Mouse (Mus musculus) midbrain, embryonic 13.5 days (tissue): ENCODE measurements around the gene Fam193a. TPM values are rescaled to one million over a fixed set of nuclear protein-coding genes. Genes with fewer than 3 reads are reported as not detected.
A peak's percentile ranks its signal among the peaks of the same experiment; 100 is the strongest.

Experiments used
- ATAC-seq: fragments of 200-750 bp; cut with Nextera tagmentation; 2 replicates; pipeline ENCODE4 v1.8.0; 2017; ENCODE audit warnings: mild to moderate bottlenecking, moderate TSS enrichment, moderate library complexity
- H3K27ac ChIP-seq: fragments of 300-500 bp; sonication (generic); 2 replicates; pipeline ENCODE4 v1.5.1; 2015; ENCODE audit warnings: inconsistent platforms, mild to moderate bottlenecking, moderate library complexity
- H3K27me3 ChIP-seq: fragments of 300-500 bp; sonication (generic); 2 replicates; pipeline ENCODE4 v1.6.1; 2015; ENCODE audit warnings: mild to moderate bottlenecking, inconsistent platforms
- H3K36me3 ChIP-seq: fragments of 300-500 bp; sonication (generic); 2 replicates; pipeline ENCODE4 v1.6.1; 2015; ENCODE audit warnings: mild to moderate bottlenecking, inconsistent platforms
- H3K4me1 ChIP-seq: fragments of 300-500 bp; sonication (generic); replicated peaks from 2 replicates; pipeline ENCODE4 v1.6.1; 2015; ENCODE audit warnings: inconsistent platforms
- H3K4me2 ChIP-seq: fragments of 300-500 bp; sonication (generic); replicated peaks from 2 replicates; pipeline ENCODE4 v1.6.1; 2015; ENCODE audit warnings: moderate library complexity, mild to moderate bottlenecking, inconsistent platforms
- H3K4me3 ChIP-seq: fragments of 300-500 bp; sonication (generic); replicated peaks from 2 replicates; pipeline ENCODE4 v1.5.1; 2015; ENCODE audit warnings: mild to moderate bottlenecking, inconsistent platforms
- H3K9ac ChIP-seq: fragments of 300-500 bp; sonication (generic); replicated peaks from 2 replicates; pipeline ENCODE4 v1.6.1; 2015; ENCODE audit warnings: mild to moderate bottlenecking, inconsistent platforms
- H3K9me3 ChIP-seq: fragments of 300-500 bp; sonication (generic); 2 replicates; pipeline ENCODE4 v1.6.1; 2016; ENCODE audit warnings: mild to moderate bottlenecking, inconsistent platforms
- WGBS: fragments of 180-500 bp; shearing (Covaris S2); methylation state at CpG from one replicate; pipeline ENCODE4 v1.1.7; 2015; 5-methylcytosine and 5-hydroxymethylcytosine counted together
- polyA plus RNA-seq: library from polyadenylated mRNA; unstranded; fragments of >200 nt; fragmentation: Nextera tagmentation; extraction: Ambion mirVana; gene quantifications from 2 replicates; pipeline ENCODE4 v1.2.1, GENCODE M21; 2015

Fam193a gene
- polyA plus RNA-seq, 1 experiment from 2014 or later: 19.8 TPM

GRCm38 (mm10) chr5:34514218-34514566 is 144.5 kb downstream of the Fam193a start:
- Histone ChIP-seq H3K9ac (peak overlapping the region; percentile 71; the same call in 1 of the 2 replicates), H3K4me2 (peak overlapping the region; percentile 93), H3K4me3 (peak overlapping the region; percentile 56), H3K27ac (no peak overlapping the region), H3K27me3 (peaks cover 14% of the 10 kb centered on the region), H3K9me3 (no peaks in the 10 kb centered on the region), H3K4me1 (peaks cover 12% of the 10 kb centered on the region), H3K36me3 (no peaks in the 10 kb centered on the region)
- no peak for ATAC-seq
- WGBS: 30% methylated on average over 7 of the region's 7 CpGs

DNA sequence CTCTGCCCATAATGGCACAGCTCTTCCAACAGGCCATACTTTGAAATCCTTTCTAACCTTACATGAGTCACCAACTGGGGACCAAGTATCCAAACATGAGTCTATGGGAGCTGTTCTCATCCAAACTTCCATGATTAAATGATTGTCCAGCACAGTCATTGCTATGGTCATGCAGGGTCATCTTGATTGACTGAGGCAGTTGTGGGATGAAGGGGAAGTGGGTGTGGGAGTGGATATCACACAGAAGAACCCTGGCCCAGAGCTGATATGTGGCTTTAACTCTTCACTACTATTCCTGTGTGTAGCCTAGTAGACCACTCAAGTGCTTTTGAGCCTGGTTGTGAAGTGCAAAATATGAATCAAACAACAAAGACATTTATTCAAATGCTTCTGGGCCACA is 145.4 kb downstream of the Fam193a start:
- no peak for ATAC-seq
- Histone ChIP-seq H3K4me2 (no peak overlapping the region), H3K27me3 (peaks cover 14% of the 10 kb centered on the region), H3K9ac (no peak overlapping the region), H3K27ac (no peak overlapping the region), H3K9me3 (no peaks in the 10 kb centered on the region), H3K36me3 (no peaks in the 10 kb centered on the region), H3K4me1 (peaks cover 12% of the 10 kb centered on the region), H3K4me3 (no peak overlapping the region)

DNA sequence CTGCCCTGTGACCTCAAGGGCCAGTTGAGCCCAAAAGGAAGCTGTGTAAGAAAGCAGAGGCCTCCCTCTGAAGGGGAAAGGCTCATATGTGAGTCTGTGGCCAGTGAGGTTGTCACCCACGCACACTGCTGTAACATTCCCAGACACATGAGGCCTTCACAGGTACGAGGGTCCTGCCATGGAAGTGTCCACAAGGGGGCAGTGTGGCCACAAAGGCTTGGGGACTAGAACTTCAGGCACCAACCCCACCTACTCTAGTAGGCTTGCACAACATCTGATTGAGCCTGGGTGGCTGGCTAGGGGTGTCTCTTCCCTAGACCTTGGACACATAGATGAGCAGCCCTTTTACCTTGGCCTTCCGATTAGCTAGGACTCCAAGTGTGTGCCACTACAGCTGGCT is 148.2 kb downstream of the Fam193a start:
- no peaks in the 10 kb centered on the region for H3K9me3 ChIP-seq
- H3K36me3 ChIP-seq: no peaks in the 10 kb centered on the region
- peaks cover 8% of the 10 kb centered on the region for H3K27me3 ChIP-seq
- peaks cover 11% of the 10 kb centered on the region for H3K4me1 ChIP-seq
- H3K4me2 ChIP-seq: no peak overlapping the region
- no peak for ATAC-seq
- no peak overlapping the region for H3K4me3 ChIP-seq
- H3K27ac ChIP-seq: no peak overlapping the region
- WGBS: 32% methylated on average over 3 of the region's 3 CpGs
- H3K9ac ChIP-seq: no peak overlapping the region

DNA sequence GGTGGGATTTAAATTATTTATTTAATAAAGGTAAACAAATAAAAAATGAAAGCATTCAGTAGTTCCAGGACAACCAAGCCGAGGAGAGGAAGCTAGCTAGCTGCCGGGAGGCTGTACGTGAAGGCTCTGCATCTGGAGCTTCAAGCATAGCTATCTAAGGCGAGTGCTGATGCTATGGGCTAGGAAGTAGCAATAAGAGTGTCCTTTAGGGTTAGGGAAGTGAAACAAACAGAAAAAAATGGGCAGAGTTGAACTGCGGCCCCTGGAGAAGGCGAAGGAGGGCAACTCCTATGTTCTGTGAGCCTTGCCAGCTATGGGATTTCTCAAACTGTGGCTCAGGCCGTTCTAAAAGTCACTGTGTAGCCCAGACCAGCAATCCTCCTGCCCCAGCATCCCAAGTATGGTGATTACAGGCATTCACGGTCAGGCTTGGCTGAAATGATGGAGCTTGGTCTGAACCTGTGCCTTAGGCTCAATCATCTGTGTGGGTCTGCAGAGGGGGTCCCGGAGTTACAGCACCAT is 149.7 kb downstream of the Fam193a start:
- no peak overlapping the region for H3K4me2 ChIP-seq
- H3K27me3 ChIP-seq: 0 out of 2 replicates have a peak, but pooled peaks cover 5% of the 10 kb centered on the region
- H3K4me1 ChIP-seq: no peaks in the 10 kb centered on the region
- H3K4me3 ChIP-seq: no peak overlapping the region
- no peak overlapping the region for H3K27ac ChIP-seq
- no peaks in the 10 kb centered on the region for H3K9me3 ChIP-seq
- no peaks in the 10 kb centered on the region for H3K36me3 ChIP-seq
- no peak overlapping the region for H3K9ac ChIP-seq
- no peak for ATAC-seq
- 81% methylated on average over 9 of the region's 9 CpGs for WGBS

- Histone ChIP-seq H3K27ac (no peak overlapping the region), H3K36me3 (no peaks in the 10 kb centered on the region), H3K27me3 (no peaks in the 10 kb centered on the region), H3K4me1 (0 out of 2 replicates have a peak, but pooled peaks cover 2% of the 10 kb centered on the region), H3K9ac (no peak overlapping the region), H3K4me3 (no peak overlapping the region), H3K4me2 (no peak overlapping the region), H3K9me3 (no peaks in the 10 kb centered on the region)
- no peak for ATAC-seq
- WGBS: 83% methylated on average over 11 of the region's 11 CpGs
These were observed 150.9 kb downstream of the Fam193a start for GRCm38 (mm10) chr5:34520458-34521209.

DNA sequence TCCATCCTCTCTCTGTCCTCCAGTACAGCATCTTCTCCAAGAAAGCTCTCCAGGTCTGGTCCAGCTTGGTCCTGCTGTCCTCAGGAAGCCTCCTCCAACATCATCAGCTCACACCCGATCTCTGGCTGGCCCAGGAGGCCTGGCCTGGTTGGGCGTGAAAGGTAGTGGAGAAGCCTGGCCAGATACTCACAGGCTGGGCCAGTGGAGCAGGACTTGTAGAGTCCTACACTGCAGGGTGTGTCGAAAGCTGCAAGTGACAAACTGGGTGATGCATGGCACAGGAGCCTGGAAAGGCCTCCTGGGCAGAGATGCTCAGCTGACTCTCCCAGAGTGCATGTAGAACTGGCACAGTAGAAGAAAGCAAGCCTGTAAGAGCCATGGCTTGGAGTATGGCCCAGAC is 151.6 kb downstream of the Fam193a start:
- 87% methylated on average over 3 of the region's 3 CpGs for WGBS
- H3K9ac ChIP-seq: no peak overlapping the region
- H3K36me3 ChIP-seq: no peaks in the 10 kb centered on the region
- H3K4me2 ChIP-seq: no peak overlapping the region
- no peak overlapping the region for H3K27ac ChIP-seq
- 0 out of 2 replicates have a peak, but pooled peaks cover 5% of the 10 kb centered on the region for H3K4me1 ChIP-seq
- ATAC-seq: no peak
- H3K9me3 ChIP-seq: no peaks in the 10 kb centered on the region
- no peak overlapping the region for H3K4me3 ChIP-seq
- peaks cover 6% of the 10 kb centered on the region; the same call in 1 of the 2 replicates for H3K27me3 ChIP-seq

- Histone ChIP-seq H3K4me2 (no peak overlapping the region), H3K9ac (no peak overlapping the region), H3K36me3 (no peaks in the 10 kb centered on the region), H3K4me1 (0 out of 2 replicates have a peak, but pooled peaks cover 5% of the 10 kb centered on the region), H3K27ac (no peak overlapping the region), H3K9me3 (no peaks in the 10 kb centered on the region), H3K4me3 (no peak overlapping the region), H3K27me3 (peaks cover 16% of the 10 kb centered on the region; the same call in 1 of the 2 replicates)
- ATAC-seq: no peak
- WGBS: 61% methylated on average over 4 of the region's 4 CpGs
These were observed 154.3 kb downstream of the Fam193a start for GRCm38 (mm10) chr5:34523958-34524485.

DNA sequence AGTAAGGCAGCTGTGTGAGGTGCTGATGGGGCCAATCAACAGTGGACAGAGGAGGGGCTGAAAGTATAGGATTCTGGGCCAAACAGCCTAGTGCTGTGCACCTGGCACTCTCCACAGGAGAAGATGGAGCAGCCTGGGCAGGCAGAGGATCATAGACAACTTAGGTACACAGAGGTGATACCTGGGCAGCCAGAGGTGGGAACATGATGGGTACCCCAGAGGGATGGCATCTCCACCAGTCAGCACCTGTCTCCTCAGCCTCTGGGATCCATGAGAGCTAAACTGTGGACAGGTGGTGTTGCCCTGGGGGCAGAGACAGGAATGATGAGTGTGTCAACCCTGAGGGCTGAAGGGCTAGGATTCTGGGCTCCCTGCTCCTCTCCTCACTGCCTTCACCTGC is 154.8 kb downstream of the Fam193a start:
- no peak overlapping the region for H3K4me2 ChIP-seq
- H3K36me3 ChIP-seq: no peaks in the 10 kb centered on the region
- no peaks in the 10 kb centered on the region for H3K9me3 ChIP-seq
- peak; percentile 11; the same call in 1 of the 2 replicates for ATAC-seq
- no peak overlapping the region for H3K27ac ChIP-seq
- H3K27me3 ChIP-seq: peaks cover 16% of the 10 kb centered on the region; the same call in 1 of the 2 replicates
- 0 out of 2 replicates have a peak, but pooled peaks cover 5% of the 10 kb centered on the region for H3K4me1 ChIP-seq
- no peak overlapping the region for H3K4me3 ChIP-seq
- no peak overlapping the region for H3K9ac ChIP-seq

GRCm38 (mm10) chr5:34525663-34526476 is 156.1 kb downstream of the Fam193a start, which contains the start of gene Sh3bp2:
Sh3bp2 (plus strand) TSS chr5:34525838.
- Histone ChIP-seq H3K27me3 (peaks cover 16% of the 10 kb centered on the region; the same call in 1 of the 2 replicates), H3K27ac (no peak within 1 kb of the TSS), H3K9ac (peak within 1 kb of the TSS; percentile 61), H3K4me2 (peak within 1 kb of the TSS; percentile 69), H3K4me3 (peak within 1 kb of the TSS; percentile 45), H3K4me1 (0 out of 2 replicates have a peak, but pooled peaks cover 5% of the 10 kb centered on the region), H3K36me3 (no peaks in the 10 kb centered on the region), H3K9me3 (no peaks in the 10 kb centered on the region)
- 3% methylated on average over 38 of the region's 38 CpGs for WGBS
- ATAC-seq: peak; percentile 86

DNA sequence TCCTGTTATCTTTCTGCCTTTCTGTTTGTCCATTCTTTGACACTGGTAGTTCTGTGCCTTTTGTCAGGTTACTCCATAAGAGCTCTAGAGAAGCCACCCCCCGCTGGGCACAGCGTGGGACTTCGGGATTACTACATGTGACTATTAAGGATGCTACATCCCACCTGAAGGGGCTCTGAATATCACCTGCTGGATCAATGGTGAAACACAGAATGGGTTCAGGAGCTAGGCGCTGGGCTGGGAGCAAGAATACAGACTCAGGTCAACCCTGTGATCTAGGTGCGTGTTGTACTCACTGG is 156.7 kb downstream of the Fam193a start:
- no peak overlapping the region for H3K4me3 ChIP-seq
- H3K4me2 ChIP-seq: peak overlapping the region; percentile 69
- no peaks in the 10 kb centered on the region for H3K36me3 ChIP-seq
- no peak overlapping the region for H3K27ac ChIP-seq
- ATAC-seq: no peak
- H3K4me1 ChIP-seq: 0 out of 2 replicates have a peak, but pooled peaks cover 5% of the 10 kb centered on the region
- H3K9me3 ChIP-seq: no peaks in the 10 kb centered on the region
- WGBS: 34% methylated on average over 5 of the region's 5 CpGs
- peaks cover 16% of the 10 kb centered on the region; the same call in 1 of the 2 replicates for H3K27me3 ChIP-seq
- H3K9ac ChIP-seq: no peak overlapping the region

GRCm38 (mm10) chr5:34527352-34527751 is 157.6 kb downstream of the Fam193a start:
- WGBS: 81% methylated on average over 2 of the region's 2 CpGs
- no peak for ATAC-seq
- no peak overlapping the region for H3K4me3 ChIP-seq
- H3K27ac ChIP-seq: no peak overlapping the region
- H3K9me3 ChIP-seq: no peaks in the 10 kb centered on the region
- peaks cover 16% of the 10 kb centered on the region; the same call in 1 of the 2 replicates for H3K27me3 ChIP-seq
- H3K4me2 ChIP-seq: no peak overlapping the region
- H3K4me1 ChIP-seq: 0 out of 2 replicates have a peak, but pooled peaks cover 5% of the 10 kb centered on the region
- no peak overlapping the region for H3K9ac ChIP-seq
- H3K36me3 ChIP-seq: no peaks in the 10 kb centered on the region

- ATAC-seq: no peak
- Histone ChIP-seq H3K27me3 (peaks cover 16% of the 10 kb centered on the region; the same call in 1 of the 2 replicates), H3K4me1 (0 out of 2 replicates have a peak, but pooled peaks cover 5% of the 10 kb centered on the region), H3K9ac (no peak overlapping the region), H3K27ac (no peak overlapping the region), H3K4me2 (no peak overlapping the region), H3K4me3 (no peak overlapping the region), H3K36me3 (no peaks in the 10 kb centered on the region), H3K9me3 (no peaks in the 10 kb centered on the region)
- 84% methylated on average over 5 of the region's 5 CpGs for WGBS
These were observed 159.0 kb downstream of the Fam193a start for GRCm38 (mm10) chr5:34528724-34529123.
